In the genomic region with DNA sequence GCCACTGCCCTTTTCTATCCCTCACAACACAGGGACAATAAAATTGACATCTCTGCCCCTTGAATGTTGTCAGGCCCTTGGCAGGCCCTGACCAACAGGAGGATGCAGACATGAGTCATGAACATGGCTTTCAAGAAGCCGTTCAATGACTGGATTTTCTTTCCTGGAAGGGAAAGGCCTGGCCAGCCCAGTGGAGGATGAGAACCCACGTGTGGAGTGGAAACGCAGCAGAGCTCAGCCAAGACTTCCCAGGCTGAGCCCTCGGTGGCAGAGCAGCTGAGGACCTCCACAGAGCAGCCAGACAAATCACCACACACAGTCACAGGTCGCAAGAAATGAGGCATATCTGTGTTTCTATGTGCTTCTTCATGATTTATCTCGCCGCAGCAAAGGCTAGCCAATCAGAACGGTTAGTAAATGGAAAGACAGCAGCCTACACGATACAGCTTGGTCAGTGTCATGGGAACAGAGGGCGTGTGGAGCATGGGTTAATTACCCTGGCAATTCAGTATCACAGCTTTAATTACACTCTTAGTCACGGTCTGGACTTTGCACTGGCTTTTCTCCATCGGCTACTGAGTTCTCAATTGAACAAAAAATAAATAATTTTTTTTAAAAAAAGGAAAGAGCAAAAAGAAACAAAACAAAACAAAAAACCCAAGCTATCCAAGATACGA, we compare ENCODE assay signal across 8 mouse cellular contexts. TPM values are rescaled to one million over a fixed set of nuclear protein-coding genes. Genes with fewer than 3 reads are reported as not detected.
DNase-seq lines count a peak whose midpoint lies in the region; ATAC-seq and TF ChIP-seq lines count a peak whose summit lies in the region.

No protein-coding gene starts in this region.

- no peak overlapping the region for H3K27ac ChIP-seq in forebrain, embryonic 15.5 days (replicated peaks)
- peak overlapping the region; percentile 81 for H3K27ac ChIP-seq in intestine, postnatal 0 days (ENCODE audit: low read depth, low read length)
- peak overlapping the region; percentile 8; the same call in 1 of the 2 replicates for H3K27ac ChIP-seq in midbrain, postnatal 0 days (ENCODE audit: low read depth, low read length)

- WGBS in forebrain, embryonic 15.5 days, result 44% methylated on average over 13 of the region's 13 CpGs
- WGBS in intestine, postnatal 0 days, result 28% methylated on average over 13 of the region's 13 CpGs
- WGBS in midbrain, postnatal 0 days, result 48% methylated on average over 13 of the region's 13 CpGs

- peak; percentile 47; the same call in 1 of the 2 replicates for ATAC-seq in forebrain, embryonic 15.5 days (replicated peaks)
- peak; percentile 96 for ATAC-seq in intestine, postnatal 0 days
- ATAC-seq in midbrain, postnatal 0 days (ENCODE audit: low FRiP score), result peak; percentile 62
- no peak for ATAC-seq in activated CD4-positive, CD25-positive, alpha-beta regulatory T cell, adult 4 months

- H3K4me1 ChIP-seq in forebrain, embryonic 15.5 days, result peaks cover 20% of the 10 kb centered on the region
- H3K4me1 ChIP-seq in intestine, postnatal 0 days (replicated peaks; ENCODE audit: control insufficient read depth, insufficient read depth, low read length), result peaks cover 19% of the 10 kb centered on the region
- H3K4me1 ChIP-seq in midbrain, postnatal 0 days (ENCODE audit: insufficient read depth, low read length), result peaks cover 5% of the 10 kb centered on the region

- H3K9ac ChIP-seq in forebrain, embryonic 15.5 days (replicated peaks), result no peak overlapping the region
- H3K9ac ChIP-seq in intestine, postnatal 0 days (ENCODE audit: low read depth, low read length), result no peak overlapping the region
- no peak overlapping the region for H3K9ac ChIP-seq in midbrain, postnatal 0 days (replicated peaks; ENCODE audit: low read length, poor library complexity, severe bottlenecking)

- no peaks in the 10 kb centered on the region for H3K27me3 ChIP-seq in forebrain, embryonic 15.5 days
- H3K27me3 ChIP-seq in intestine, postnatal 0 days (replicated peaks; ENCODE audit: control insufficient read depth, insufficient read depth, low read length), result no peaks in the 10 kb centered on the region
- H3K27me3 ChIP-seq in midbrain, postnatal 0 days (ENCODE audit: insufficient read depth, low read length), result no peaks in the 10 kb centered on the region

- peak; percentile 94 for DNase-seq in heart, adult 11 months
- DNase-seq in heart, postnatal 4 days, result no peak
- peak; percentile 68 for DNase-seq in midbrain, postnatal 0 days (ENCODE audit: low spot score)
- DNase-seq in spleen, postnatal 4 days (ENCODE audit: low spot score in 2 of 2), result no peak
- no peak for DNase-seq in left cerebral cortex, postnatal 10 days (ENCODE audit: extremely low spot score in 1 of 2, low spot score in 2 of 2)

- H3K36me3 ChIP-seq in forebrain, embryonic 15.5 days, result no peaks in the 10 kb centered on the region
- no peaks in the 10 kb centered on the region for H3K36me3 ChIP-seq in intestine, postnatal 0 days (ENCODE audit: control insufficient read depth, insufficient read depth)
- no peaks in the 10 kb centered on the region for H3K36me3 ChIP-seq in midbrain, postnatal 0 days (ENCODE audit: insufficient read depth, low read length)

- H3K9me3 ChIP-seq in forebrain, embryonic 15.5 days, result no peaks in the 10 kb centered on the region
- no peaks in the 10 kb centered on the region for H3K9me3 ChIP-seq in intestine, postnatal 0 days (ENCODE audit: control insufficient read depth)
- no peaks in the 10 kb centered on the region for H3K9me3 ChIP-seq in midbrain, postnatal 0 days (ENCODE audit: low read length)

- no peak overlapping the region for H3K4me2 ChIP-seq in forebrain, embryonic 15.5 days (replicated peaks)
- H3K4me2 ChIP-seq in intestine, postnatal 0 days (replicated peaks; ENCODE audit: low read depth), result peak overlapping the region; percentile 54
- H3K4me2 ChIP-seq in midbrain, postnatal 0 days (ENCODE audit: low read depth, low read length, poor library complexity, severe bottlenecking), result no peak overlapping the region

- H3K4me3 ChIP-seq in forebrain, embryonic 15.5 days, result no peak overlapping the region
- peak overlapping the region; percentile 10; the same call in 1 of the 2 replicates for H3K4me3 ChIP-seq in intestine, postnatal 0 days (ENCODE audit: low read depth, low read length)
- no peak overlapping the region for H3K4me3 ChIP-seq in midbrain, postnatal 0 days (ENCODE audit: low read depth, low read length)

- intact Hi-C loops in left cerebral cortex, postnatal 10 days (cut with DNase I), result no loop called here

- no peak for TF ChIP-seq CTCF in intestine, postnatal 0 days (IDR thresholded peaks at IDR 0.05; ENCODE audit: low read depth)
- no peak for TF ChIP-seq CTCF in midbrain, postnatal 0 days (IDR thresholded peaks at IDR 0.05)

RNA-seq across cellular contexts. Expression of a gene that starts 16.5 kb away (rescaled TPM):
- 10 to 100 TPM; 47.0 to 49.9 TPM for total RNA-seq in heart, postnatal 4 days (2021)
- 5.9 and 7.1 TPM in 2 replicates for polyA plus RNA-seq in forebrain, embryonic 15.5 days (2015; fragmentation: Nextera tagmentation; extraction: Ambion mirVana)
- polyA plus RNA-seq in intestine, postnatal 0 days (2015; fragmentation: Nextera tagmentation; extraction: Ambion mirVana), result 15.2 and 16.7 TPM in 2 replicates
- 26.2 and 27.0 TPM in 2 replicates for total RNA-seq in midbrain, postnatal 0 days (2014; rRNA removed)
- 4.1 and 4.2 TPM in 2 replicates for polyA plus RNA-seq in midbrain, postnatal 0 days (2015; fragmentation: Nextera tagmentation; extraction: Ambion mirVana)
- 100 to 1,000 TPM in 1 of 2 experiments, 10 to 100 TPM in 1; 96.6 to 101 TPM for polyA plus RNA-seq in activated CD4-positive, CD25-positive, alpha-beta regulatory T cell, adult 4 months (2017; shearing (Covaris generic))
- total RNA-seq in left cerebral cortex, postnatal 10 days (2021), result 10 to 100 TPM; 16.9 to 18.3 TPM

Comparison
In these comparisons a context has a peak if more than half of its experiments do, and no peak if none do; other contexts are left out.
1. DNase-seq: peak in heart, adult 11 months (single experiment) and midbrain, postnatal 0 days (single experiment); none in heart, postnatal 4 days (single experiment), spleen, postnatal 4 days (0 of 2) and left cerebral cortex, postnatal 10 days (0 of 2).